Mouse (Mus musculus) liver, adult (tissue): ENCODE data around the gene Aff3.
A peak's percentile ranks its signal among the peaks of the same experiment; 100 is the strongest.

Experiments used
- GATA4 ChIP-seq: IDR thresholded peaks from 2 replicates; pipeline ENCODE4 v1.6.1; 2014; ENCODE audit warnings: mild to moderate bottlenecking, low read length; ENCODE audit not compliant: insufficient replicate concordance

Gene Aff3

GRCm38 (mm10) chr1:38393516-38393915 is 271.2 kb downstream of the Aff3 start:
- TF ChIP-seq GATA4, result no peak

DNA sequence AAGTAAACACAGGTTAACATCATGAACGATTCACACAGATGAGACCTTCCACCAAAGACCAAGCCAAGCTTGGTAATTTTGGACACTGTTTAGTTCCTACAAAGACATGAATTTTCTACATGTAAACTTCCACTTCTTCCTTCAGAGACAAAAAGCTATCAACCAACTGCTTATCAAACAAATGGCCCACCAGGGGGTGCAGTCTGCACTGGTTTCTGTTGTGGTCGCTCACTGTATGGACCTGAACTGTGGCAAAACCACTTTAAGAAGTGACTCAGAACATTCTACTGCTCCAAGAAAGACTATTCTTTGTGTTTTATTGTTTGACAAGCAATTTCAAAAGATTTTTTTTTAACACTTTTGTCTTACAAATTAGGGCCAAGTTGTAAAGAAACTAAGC is 271.8 kb downstream of the Aff3 start:
- TF ChIP-seq GATA4, result peak; percentile 19; the same call in 1 of the 2 replicates

DNA sequence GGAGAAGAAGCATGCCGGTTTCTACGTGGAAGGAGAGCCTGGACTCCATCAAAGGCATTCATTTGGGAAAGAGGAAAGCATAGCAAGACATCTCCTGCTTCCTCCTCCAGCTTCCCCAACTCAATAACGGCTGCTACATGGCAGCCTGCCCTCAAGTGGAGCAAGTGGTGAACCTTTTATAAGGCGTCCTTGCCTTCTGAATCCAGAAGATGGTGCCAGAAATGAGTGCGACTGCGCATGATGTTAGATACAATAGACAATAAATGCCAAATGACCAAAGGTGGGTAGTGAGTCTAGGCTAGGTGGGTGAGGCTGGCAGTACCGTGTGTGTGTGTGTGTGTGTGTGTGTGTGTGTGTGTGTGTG is 273.9 kb downstream of the Aff3 start:
- no peak for TF ChIP-seq GATA4

DNA sequence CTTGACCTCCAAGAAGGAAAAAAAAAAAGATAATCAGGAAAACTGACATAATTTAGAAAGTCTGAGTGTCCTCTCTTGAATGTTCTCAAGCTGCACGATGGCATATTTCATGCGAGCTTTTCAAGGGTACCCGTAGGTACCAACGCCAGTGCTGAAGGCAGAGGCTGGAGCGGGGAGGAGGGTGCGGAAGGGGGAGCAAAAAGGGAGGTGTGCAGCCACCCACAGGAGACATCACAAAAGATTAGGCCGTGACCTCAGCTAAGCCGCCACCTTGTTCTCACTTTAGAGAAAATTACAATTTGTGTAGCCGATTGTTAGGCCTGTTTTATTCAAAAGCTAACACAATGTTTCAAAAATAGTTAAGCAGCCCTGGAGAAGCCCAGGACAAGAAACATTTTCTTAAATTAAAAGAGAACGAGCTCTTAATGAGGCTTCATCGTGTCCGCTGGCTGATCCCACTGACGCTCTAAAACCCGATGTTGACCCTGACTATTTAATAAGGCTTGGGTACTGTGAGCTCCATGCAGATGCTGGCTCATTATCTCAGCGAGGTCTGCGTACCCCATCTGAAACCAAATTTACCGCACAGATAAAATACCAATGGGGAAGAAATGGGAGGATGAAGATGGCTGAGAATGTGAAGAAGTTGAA is 274.4 kb downstream of the Aff3 start:
- TF ChIP-seq GATA4, result no peak

- no peak for TF ChIP-seq GATA4
Observed at GRCm38 (mm10) chr1:38389576-38389975, 275.2 kb downstream of the Aff3 start.

GRCm38 (mm10) chr1:38388466-38388865 is 276.3 kb downstream of the Aff3 start:
- TF ChIP-seq GATA4, result no peak

GRCm38 (mm10) chr1:38387438-38387837 is 277.3 kb downstream of the Aff3 start:
- TF ChIP-seq GATA4, result no peak

GRCm38 (mm10) chr1:38384457-38385121 is 280.2 kb downstream of the Aff3 start:
- TF ChIP-seq GATA4, result peak; percentile 80

- TF ChIP-seq GATA4, result no peak
Observed at GRCm38 (mm10) chr1:38384010-38384409, 280.7 kb downstream of the Aff3 start.

- TF ChIP-seq GATA4, result no peak
Observed at GRCm38 (mm10) chr1:38382683-38383082, 282.1 kb downstream of the Aff3 start.

GRCm38 (mm10) chr1:38377930-38378329 is 286.8 kb downstream of the Aff3 start:
- TF ChIP-seq GATA4, result no peak

GRCm38 (mm10) chr1:38369166-38369565 is 295.6 kb downstream of the Aff3 start:
- TF ChIP-seq GATA4, result no peak

DNA sequence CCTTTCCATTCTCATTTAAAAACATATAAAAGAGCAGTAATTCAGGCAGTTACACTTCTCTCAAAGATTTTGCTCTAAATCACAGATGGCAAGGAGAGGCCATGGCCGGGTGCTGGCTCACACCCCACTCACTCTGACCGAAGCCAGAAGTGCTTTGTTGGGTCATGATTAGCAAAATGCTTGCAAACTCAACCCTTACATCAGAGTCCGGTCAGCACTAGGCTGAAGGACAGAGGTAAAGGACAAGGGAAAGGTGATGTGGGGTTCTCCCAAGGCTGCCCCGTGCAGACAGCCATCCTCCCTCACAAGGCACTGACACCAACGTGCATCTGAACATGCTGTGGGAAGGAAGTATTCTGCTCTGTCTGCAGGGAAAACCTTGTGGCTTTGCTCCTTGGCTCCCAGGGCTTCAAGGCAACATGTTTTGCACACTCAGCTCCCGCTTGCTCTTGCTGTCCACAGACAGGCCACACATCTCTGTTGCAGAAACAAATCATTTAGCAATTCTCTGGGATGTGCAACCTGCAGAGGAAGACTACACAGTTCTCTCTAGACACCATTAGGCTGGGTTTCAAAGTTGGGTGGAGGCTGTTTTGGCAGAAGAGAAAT is 296.6 kb downstream of the Aff3 start:
- TF ChIP-seq GATA4, result no peak

- no peak for TF ChIP-seq GATA4
Observed at GRCm38 (mm10) chr1:38367404-38368080, 297.2 kb downstream of the Aff3 start.

GRCm38 (mm10) chr1:38363856-38364255 is 300.9 kb downstream of the Aff3 start:
- TF ChIP-seq GATA4, result no peak

GRCm38 (mm10) chr1:38362275-38362674 is 302.5 kb downstream of the Aff3 start:
- TF ChIP-seq GATA4, result no peak

DNA sequence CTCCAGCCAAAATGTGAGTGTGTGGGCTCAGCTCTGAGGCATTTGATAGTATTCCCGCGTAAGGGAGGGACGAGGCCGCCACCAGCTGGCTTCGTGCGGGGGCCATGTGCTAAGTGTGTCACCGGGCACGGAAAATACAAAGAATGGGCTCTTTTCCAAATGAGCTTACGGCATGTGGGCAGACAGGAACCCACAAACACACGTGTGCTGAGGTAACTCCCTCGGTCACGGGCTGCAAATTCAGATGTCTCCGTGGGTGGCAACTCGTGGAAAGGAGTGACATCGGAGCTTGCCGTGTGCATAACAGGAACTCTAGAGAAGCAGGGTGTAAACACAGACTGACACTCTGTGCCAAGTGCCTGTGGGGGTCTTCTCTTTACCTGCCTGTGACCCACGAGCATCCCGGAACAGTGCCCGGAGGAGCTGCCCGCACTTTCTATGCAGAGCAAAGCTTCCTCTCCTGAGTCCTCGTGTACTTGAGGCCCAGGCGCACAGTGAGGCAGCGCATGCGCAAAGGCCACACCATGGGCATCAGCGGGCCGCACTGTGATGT is 305.9 kb downstream of the Aff3 start:
- TF ChIP-seq GATA4, result no peak
